Mouse (Mus musculus) embryonic facial prominence, embryonic 11.5 days (tissue): ENCODE results near the gene Ube2d1. TPM values are rescaled to one million over a fixed set of nuclear protein-coding genes. Genes with fewer than 3 reads are reported as not detected.
A peak's percentile ranks its signal among the peaks of the same experiment; 100 is the strongest.

Experiments used
- ATAC-seq: fragments of 200-750 bp; cut with Nextera tagmentation; replicated peaks from 2 replicates; pipeline ENCODE4 v1.8.0; 2017; ENCODE audit warnings: low read depth; ENCODE audit not compliant: insufficient number of reproducible peaks, low FRiP score, low TSS enrichment
- DNase-seq: peaks from one replicate; pipeline ENCODE4 v3.0.0-alpha.2; 2015; ENCODE audit warnings: low spot score
- H3K27ac ChIP-seq: fragments of 300-500 bp; sonication (generic); replicated peaks from 2 replicates; pipeline ENCODE4 v1.5.1; 2014; ENCODE audit warnings: mild to moderate bottlenecking, low read depth, low read length, control low read depth
- H3K27me3 ChIP-seq: fragments of 300-500 bp; sonication (generic); 2 replicates; pipeline ENCODE4 v1.6.1; 2014; ENCODE audit warnings: mild to moderate bottlenecking, low read length, moderate library complexity, mixed read lengths; ENCODE audit not compliant: control insufficient read depth, insufficient read depth
- H3K36me3 ChIP-seq: fragments of 300-500 bp; sonication (generic); replicated peaks from 2 replicates; pipeline ENCODE4 v1.6.1; 2014; ENCODE audit warnings: low read depth, mild to moderate bottlenecking, low read length, moderate library complexity, mixed read lengths; ENCODE audit not compliant: control insufficient read depth, insufficient read depth
- H3K4me1 ChIP-seq: fragments of 300-500 bp; sonication (generic); 2 replicates; pipeline ENCODE4 v1.6.1; 2014; ENCODE audit warnings: low read length, mixed read lengths; ENCODE audit not compliant: control insufficient read depth, insufficient read depth
- H3K4me2 ChIP-seq: fragments of 300-500 bp; sonication (generic); 2 replicates; pipeline ENCODE4 v1.6.1; 2014; ENCODE audit warnings: low read depth, mild to moderate bottlenecking, control low read depth, low read length, moderate library complexity
- H3K4me3 ChIP-seq: fragments of 300-500 bp; sonication (generic); 2 replicates; pipeline ENCODE4 v1.5.1; 2014; ENCODE audit warnings: low read depth, low read length, control low read depth
- H3K9ac ChIP-seq: fragments of 300-500 bp; sonication (generic); replicated peaks from 2 replicates; pipeline ENCODE4 v1.6.1; 2014; ENCODE audit warnings: mild to moderate bottlenecking, control low read depth, low read length
- H3K9me3 ChIP-seq: fragments of 300-500 bp; sonication (generic); replicated peaks from 2 replicates; pipeline ENCODE4 v1.6.1; 2016; ENCODE audit warnings: mild to moderate bottlenecking, low read length, inconsistent platforms, mixed read lengths; ENCODE audit not compliant: control insufficient read depth
- whole genome bisulfite sequencing: fragments of 180-500 bp; shearing (Covaris S2); extraction: QIAGEN DNeasy Blood & Tissue Kit; methylation state at CpG from one replicate; pipeline ENCODE4 v1.1.7; 2014; 5-methylcytosine and 5-hydroxymethylcytosine counted together
- polyA plus RNA-seq: library from polyadenylated mRNA; unstranded; fragments of >200 nt; fragmentation: Nextera tagmentation; extraction: Ambion mirVana; gene quantifications from 2 replicates; pipeline ENCODE4 v1.2.1, GENCODE M21; 2014

The Ube2d1 gene
- 149 and 158 TPM in 2 replicates for polyA plus RNA-seq

DNA sequence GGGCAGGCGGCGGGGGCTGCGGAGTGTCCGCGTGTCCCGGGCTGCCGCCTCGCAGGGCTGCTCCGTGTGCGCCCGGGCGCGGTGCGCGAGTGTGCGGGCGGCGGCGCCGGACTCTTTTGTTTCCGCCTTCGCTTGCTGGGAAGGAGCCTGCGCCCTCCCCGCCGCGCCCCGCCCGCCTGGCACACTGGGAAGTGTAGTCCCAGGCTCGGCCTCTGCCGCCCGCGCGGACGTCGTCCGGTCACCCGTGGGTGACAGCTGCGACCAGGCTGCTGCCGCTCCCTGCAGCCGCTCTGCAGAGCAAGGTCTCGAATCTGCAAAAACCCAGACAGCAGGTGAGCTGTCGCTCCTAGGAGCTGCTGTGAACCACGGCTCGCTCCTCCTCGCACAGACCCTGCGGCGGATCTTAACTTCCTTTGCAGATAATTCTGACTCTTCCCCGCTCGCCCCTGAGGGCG is at the start of gene Ube2d1:
Gene Ube2d1, minus strand, starts transcription at position 137 of the 455 bp plus-strand sequence.
- Histone ChIP-seq H3K4me1 (peaks cover 3% of the 10 kb centered on the region; the same call in 1 of the 2 replicates), H3K4me2 (peak within 1 kb of the TSS; percentile 71), H3K4me3 (peak within 1 kb of the TSS; percentile 92), H3K27me3 (no peaks in the 10 kb centered on the region), H3K9ac (peak within 1 kb of the TSS; percentile 94), H3K36me3 (no peaks in the 10 kb centered on the region; the same call in 1 of the 2 replicates), H3K9me3 (no peaks in the 10 kb centered on the region), H3K27ac (peak within 1 kb of the TSS; percentile 47)
- ATAC-seq = peak; percentile 89
- peak; percentile 85 for DNase-seq
- under 1% methylated on average over 42 of the region's 50 CpGs for WGBS

- Histone ChIP-seq H3K27ac (no peak overlapping the region), H3K36me3 (no peaks in the 10 kb centered on the region), H3K4me1 (no peaks in the 10 kb centered on the region), H3K27me3 (no peaks in the 10 kb centered on the region), H3K9ac (no peak overlapping the region), H3K4me2 (no peak overlapping the region), H3K4me3 (no peak overlapping the region), H3K9me3 (no peaks in the 10 kb centered on the region)
- ATAC-seq (no peak), DNase-seq (no peak)
- WGBS = 92% methylated on average over 9 of the region's 9 CpGs
These were observed 47.8 kb upstream of the Ube2d1 start for GRCm38 (mm10) chr10:71332859-71333258.

DNA sequence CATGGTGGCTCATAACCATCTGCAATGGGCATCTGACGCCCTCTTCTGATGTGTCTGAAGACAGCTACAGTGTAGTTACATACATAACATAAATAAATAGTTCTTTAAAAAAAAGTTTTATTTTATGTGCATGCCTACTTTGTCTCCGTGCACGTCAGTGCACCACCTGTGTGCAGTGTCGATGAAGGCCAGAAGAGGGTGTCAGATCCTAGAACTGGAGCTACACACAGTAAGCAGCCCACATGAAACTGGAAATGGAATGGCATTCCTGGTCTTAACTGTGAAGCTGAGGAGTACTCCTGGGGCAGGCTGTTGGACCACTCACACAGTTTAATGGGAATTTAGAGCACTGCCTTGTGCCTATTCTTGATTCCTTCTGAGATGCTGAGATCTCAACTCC is 47.3 kb upstream of the Ube2d1 start:
- Histone ChIP-seq H3K9ac (no peak overlapping the region), H3K9me3 (no peaks in the 10 kb centered on the region), H3K4me3 (no peak overlapping the region), H3K36me3 (no peaks in the 10 kb centered on the region), H3K27me3 (no peaks in the 10 kb centered on the region), H3K4me2 (no peak overlapping the region), H3K27ac (no peak overlapping the region), H3K4me1 (no peaks in the 10 kb centered on the region)
- 91% methylated on average over 4 of the region's 4 CpGs for WGBS
- DNase-seq (no peak), ATAC-seq (no peak)

DNA sequence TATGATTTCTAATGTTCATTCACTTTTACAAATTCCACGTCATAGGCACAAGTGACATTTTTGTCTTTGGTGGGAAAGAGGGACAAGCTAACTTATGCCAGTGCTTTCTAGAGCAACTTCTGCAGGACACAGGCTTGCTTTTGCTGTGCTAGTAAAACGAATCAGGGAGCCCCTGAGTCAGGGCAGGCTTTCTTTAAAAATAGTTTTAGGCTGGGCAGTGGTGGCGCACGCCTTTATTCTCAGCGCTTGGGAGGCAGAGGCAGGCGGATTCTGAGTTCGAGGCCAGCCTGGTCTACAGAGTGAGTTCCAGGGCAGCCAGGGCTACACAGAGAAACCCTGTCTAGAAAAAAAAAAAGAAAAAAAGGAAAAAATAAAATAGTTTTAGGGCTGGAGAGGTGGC is 46.8 kb upstream of the Ube2d1 start:
- no peak overlapping the region for H3K9ac ChIP-seq
- H3K4me1 ChIP-seq = no peaks in the 10 kb centered on the region
- no peaks in the 10 kb centered on the region for H3K27me3 ChIP-seq
- no peak overlapping the region for H3K4me3 ChIP-seq
- H3K9me3 ChIP-seq = no peaks in the 10 kb centered on the region
- H3K27ac ChIP-seq = no peak overlapping the region
- ATAC-seq (no peak), DNase-seq (no peak)
- no peaks in the 10 kb centered on the region for H3K36me3 ChIP-seq
- 92% methylated on average over 7 of the region's 7 CpGs for WGBS
- H3K4me2 ChIP-seq = no peak overlapping the region

DNA sequence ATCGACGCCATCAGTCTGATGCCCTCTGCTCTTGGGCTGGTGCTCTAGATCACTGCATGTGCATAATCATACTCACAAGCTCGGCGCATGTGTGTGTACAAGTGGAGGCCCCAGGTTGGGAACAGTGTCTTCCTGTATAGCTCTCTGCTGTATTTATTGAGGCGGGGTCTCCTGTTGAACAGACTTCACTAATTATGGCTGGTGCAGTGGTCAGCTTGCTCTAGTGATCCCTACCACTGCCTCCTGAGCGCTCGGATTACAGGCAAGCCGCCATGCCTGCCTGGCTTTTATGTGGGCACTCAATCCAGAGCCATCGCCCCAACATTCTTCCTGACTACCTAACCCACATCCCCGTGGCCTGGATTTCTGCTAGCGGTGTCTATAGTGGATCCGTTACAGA is 45.0 kb upstream of the Ube2d1 start:
- Histone ChIP-seq H3K4me3 (no peak overlapping the region), H3K4me2 (no peak overlapping the region), H3K4me1 (no peaks in the 10 kb centered on the region), H3K27ac (no peak overlapping the region), H3K36me3 (no peaks in the 10 kb centered on the region), H3K9me3 (no peaks in the 10 kb centered on the region), H3K27me3 (no peaks in the 10 kb centered on the region), H3K9ac (no peak overlapping the region)
- DNase-seq (no peak), ATAC-seq (no peak)
- 93% methylated on average over 12 of the region's 12 CpGs for WGBS

GRCm38 (mm10) chr10:71329295-71329694 is 44.2 kb upstream of the Ube2d1 start:
- ATAC-seq = no peak
- no peak overlapping the region for H3K9ac ChIP-seq
- no peaks in the 10 kb centered on the region for H3K36me3 ChIP-seq
- no peak for DNase-seq
- H3K4me3 ChIP-seq = no peak overlapping the region
- no peaks in the 10 kb centered on the region for H3K9me3 ChIP-seq
- H3K4me1 ChIP-seq = no peaks in the 10 kb centered on the region
- WGBS = 90% methylated on average over 6 of the region's 6 CpGs
- H3K27ac ChIP-seq = no peak overlapping the region
- H3K27me3 ChIP-seq = no peaks in the 10 kb centered on the region
- H3K4me2 ChIP-seq = no peak overlapping the region

GRCm38 (mm10) chr10:71328870-71329269 is 43.8 kb upstream of the Ube2d1 start:
- no peak for ATAC-seq
- no peak for DNase-seq
- Histone ChIP-seq H3K9ac (no peak overlapping the region), H3K27me3 (no peaks in the 10 kb centered on the region), H3K27ac (no peak overlapping the region), H3K4me1 (no peaks in the 10 kb centered on the region), H3K4me3 (no peak overlapping the region), H3K4me2 (no peak overlapping the region), H3K9me3 (no peaks in the 10 kb centered on the region), H3K36me3 (no peaks in the 10 kb centered on the region)
- 92% methylated on average over 5 of the region's 5 CpGs for WGBS

DNA sequence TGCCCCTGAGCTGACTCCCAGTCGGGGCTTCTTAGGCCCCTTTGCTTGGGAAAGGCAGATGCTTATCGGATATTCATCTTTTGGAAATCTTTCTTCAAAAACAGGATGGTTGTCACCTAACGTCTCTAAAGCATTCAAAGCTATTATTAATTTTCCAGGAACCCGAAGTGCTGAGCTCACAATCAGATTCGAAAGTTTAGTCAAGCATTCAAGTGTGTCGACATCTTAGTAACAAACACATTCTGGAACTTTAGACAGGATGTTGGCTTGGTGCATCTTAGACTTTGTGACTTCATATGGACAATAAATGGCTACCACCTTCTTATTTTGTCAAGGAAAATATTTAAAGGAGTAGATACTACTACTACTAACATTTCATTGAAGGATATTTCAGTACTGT is 43.3 kb upstream of the Ube2d1 start:
- H3K4me2 ChIP-seq = no peak overlapping the region
- ATAC-seq = no peak
- H3K9ac ChIP-seq = no peak overlapping the region
- no peaks in the 10 kb centered on the region for H3K9me3 ChIP-seq
- no peaks in the 10 kb centered on the region for H3K27me3 ChIP-seq
- 92% methylated on average over 6 of the region's 6 CpGs for WGBS
- no peak overlapping the region for H3K4me3 ChIP-seq
- no peaks in the 10 kb centered on the region for H3K36me3 ChIP-seq
- H3K27ac ChIP-seq = no peak overlapping the region
- no peaks in the 10 kb centered on the region for H3K4me1 ChIP-seq
- DNase-seq = no peak
